Mouse (Mus musculus) layer of hippocampus, postnatal 10 days (tissue): Measurements from ENCODE around the gene Pdzrn4. TPM values are rescaled to one million over a fixed set of nuclear protein-coding genes. Genes with fewer than 3 reads are reported as not detected.

ENCODE experiments used
- DNase-seq, 2 experiments: peaks; one replicate each; pipeline ENCODE4 v3.0.0; 2021; ENCODE audit warnings: low spot score in 2 of 2
- total RNA-seq, 2 experiments: library from RNA; stranded (reverse); gene quantifications; 2 replicates each; pipeline ENCODE4 v1.2.3; 2021

The Pdzrn4 gene
- total RNA-seq, 2 experiments from 2014 or later = 7.8 to 9.5 TPM

DNA sequence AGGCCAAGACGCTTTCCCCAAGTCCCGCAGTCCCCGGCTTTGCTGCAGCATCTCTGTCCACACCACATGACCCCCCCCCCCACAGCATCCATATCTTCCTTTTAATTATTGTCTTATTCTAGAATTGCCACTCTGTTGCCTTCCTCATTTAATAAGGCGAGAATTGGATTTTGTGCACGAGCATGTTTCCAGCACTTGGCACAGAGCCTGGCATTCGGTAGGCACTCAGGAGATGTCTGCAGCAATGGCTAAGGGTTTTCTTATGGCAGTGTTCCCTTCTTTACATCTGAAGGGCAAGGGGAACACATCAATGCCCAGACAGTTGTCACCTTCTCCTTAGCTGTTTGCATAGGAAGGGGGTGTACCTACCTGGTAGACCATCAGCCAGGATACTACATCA lies 282.9 kb downstream of the Pdzrn4 start:
- DNase-seq = no peak

DNA sequence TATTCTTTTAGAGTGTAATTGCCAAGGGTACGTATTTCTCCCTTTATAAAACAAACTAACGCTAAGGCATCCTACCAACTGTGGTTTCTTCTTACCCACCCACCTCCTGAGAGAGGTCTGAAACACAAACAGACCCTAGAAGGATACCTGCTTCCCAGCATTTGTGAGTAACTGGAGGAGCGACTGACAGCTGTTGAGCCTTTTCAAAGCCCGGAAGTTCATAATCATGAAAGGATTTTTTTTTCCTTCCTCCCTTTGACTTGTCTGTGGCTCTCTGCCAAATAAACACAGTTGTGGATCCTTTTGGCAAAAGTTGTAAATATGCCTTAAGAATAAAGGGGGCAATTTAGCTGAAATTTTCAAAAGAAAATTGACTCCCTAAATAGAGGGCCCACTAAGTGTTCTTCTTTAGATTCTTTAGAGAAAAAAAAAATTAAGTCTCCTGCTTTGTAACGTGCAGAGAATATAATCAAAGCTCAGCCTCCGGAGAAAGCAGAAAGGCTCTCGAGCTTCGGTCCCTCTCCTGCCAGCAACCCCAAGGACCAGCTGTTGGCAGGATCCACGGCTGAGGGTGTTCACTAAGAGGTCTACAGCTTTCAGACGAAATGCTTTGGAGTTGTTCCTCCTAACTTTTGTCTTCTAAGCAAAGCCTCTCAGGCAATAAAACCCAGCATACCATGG lies 299.7 kb downstream of the Pdzrn4 start:
- no peak for DNase-seq

GRCm38 (mm10) chr15:92704146-92704545 lies 307.5 kb downstream of the Pdzrn4 start:
- DNase-seq = no peak

GRCm38 (mm10) chr15:92738676-92739075 lies 342.0 kb downstream of the Pdzrn4 start:
- no peak for DNase-seq

GRCm38 (mm10) chr15:92739887-92740286 lies 343.2 kb downstream of the Pdzrn4 start:
- no peak for DNase-seq

- DNase-seq = no peak
Measured at GRCm38 (mm10) chr15:92743624-92744023, 346.9 kb downstream of the Pdzrn4 start.

- DNase-seq = no peak
Measured at GRCm38 (mm10) chr15:92746081-92746480, 349.4 kb downstream of the Pdzrn4 start.

- DNase-seq = no peak
Measured at GRCm38 (mm10) chr15:92752167-92752566, 355.5 kb downstream of the Pdzrn4 start.

- DNase-seq = no peak
Measured at GRCm38 (mm10) chr15:92752578-92752977, 355.9 kb downstream of the Pdzrn4 start.

DNA sequence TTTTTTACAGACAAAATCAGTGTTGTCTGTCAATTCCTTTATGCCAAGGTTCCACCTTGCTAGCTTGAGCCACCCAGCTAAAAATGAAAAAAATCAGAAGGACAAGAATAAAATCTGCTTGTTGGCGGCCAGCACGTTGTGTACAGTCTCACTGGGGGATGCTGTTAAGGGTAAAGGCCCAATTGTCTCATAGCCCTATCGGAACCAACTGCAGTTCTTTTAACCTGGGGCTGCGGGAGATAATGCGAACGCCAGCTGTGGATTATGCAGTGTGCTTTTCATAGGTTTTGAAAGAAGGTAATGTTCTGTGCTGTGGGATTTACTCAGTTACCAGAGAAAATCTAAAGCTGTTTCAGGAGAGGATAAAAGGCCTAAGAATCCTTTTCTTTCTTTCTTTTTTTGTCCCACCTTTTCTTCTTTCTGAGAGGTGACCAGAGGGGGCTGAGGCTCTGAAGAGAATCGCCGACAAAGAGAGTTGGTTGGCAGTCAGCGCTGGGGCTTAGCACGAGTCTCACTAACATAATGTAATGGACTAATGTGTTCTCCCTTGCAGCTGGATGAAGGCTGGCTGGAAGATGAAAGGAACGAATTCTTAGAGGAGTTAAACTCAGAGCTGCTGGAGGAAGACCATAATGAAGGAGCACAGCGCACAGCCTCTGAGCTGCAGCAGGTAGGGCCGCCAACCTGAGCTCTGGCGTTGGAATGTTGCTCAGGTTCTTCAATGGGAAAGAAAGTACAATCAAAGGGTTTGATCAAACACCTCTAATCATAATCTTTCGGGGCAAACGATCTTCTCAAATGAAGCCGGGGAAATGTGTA lies 360.6 kb downstream of the Pdzrn4 start:
- no peak for DNase-seq

- no peak for DNase-seq
Measured at GRCm38 (mm10) chr15:92759001-92759400, 362.3 kb downstream of the Pdzrn4 start.

- DNase-seq = no peak
Measured at GRCm38 (mm10) chr15:92763303-92763702, 366.6 kb downstream of the Pdzrn4 start.

DNA sequence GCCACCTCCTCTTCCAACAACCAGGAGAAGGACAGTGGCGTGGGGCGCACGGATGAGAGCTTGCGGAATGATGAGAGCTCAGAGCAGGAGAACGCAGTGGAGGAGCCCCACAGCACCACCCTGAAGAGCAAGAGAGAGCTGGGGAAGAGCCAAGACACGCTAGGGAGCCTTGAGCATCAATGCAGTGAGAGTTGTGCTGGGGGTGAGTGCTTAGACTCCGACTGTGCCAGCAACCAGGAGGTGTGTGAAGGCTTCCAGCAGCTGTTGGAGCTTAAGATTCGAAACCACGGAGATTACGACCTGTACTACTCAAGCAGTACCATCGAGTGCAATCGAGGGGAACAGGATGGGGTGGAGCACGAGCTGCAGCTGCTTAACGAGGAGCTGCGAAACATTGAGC lies 372.9 kb downstream of the Pdzrn4 start:
- no peak for DNase-seq

DNA sequence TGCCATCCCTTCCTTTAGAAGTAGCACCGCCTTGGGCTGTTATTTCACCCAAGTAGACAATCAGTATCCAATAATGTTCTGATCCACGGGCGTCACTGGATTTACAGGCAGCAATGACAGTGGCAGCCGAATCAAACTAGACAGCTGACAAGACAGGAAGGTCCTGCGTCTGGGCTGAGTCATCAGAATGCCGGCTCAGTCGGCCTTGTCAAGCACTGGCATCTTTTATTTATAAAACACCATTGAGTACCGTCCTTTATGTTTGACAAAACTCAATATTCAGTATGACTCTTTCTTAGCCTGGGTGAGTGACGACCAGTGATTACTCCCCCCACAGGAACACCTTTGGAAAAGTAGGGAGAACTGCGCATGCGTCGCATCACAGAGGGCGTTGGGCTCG lies 391.4 kb downstream of the Pdzrn4 start:
- no peak for DNase-seq

GRCm38 (mm10) chr15:92794275-92794674 lies 397.6 kb downstream of the Pdzrn4 start:
- no peak for DNase-seq

- no peak for DNase-seq
Measured at GRCm38 (mm10) chr15:92805934-92806333, 409.3 kb downstream of the Pdzrn4 start.

DNA sequence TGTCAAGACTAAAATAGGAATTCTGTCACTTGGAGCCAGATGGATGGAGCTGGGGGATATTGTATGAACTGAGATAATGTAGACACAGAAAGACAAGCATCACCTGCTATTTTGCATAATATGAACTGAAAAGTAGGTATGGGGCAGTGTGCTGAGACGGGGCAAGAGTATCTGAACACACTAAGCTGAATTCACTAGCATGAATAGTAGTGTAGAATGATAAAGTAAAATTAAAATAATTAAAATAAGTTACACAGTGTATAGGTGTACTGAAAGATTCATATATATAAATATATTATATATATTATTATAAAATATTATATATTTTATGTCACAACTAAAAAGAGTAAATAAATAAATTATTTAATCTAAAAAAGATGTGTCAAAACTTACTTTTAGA lies 409.7 kb downstream of the Pdzrn4 start:
- no peak for DNase-seq
